Mouse (Mus musculus): ENCODE measurements around the gene Fryl. TPM values are rescaled to one million over a fixed set of nuclear protein-coding genes. Genes with fewer than 3 reads are reported as not detected.

Fryl gene
- polyA plus RNA-seq, 1 experiment, result 35.4 TPM

GRCm38 (mm10) chr5:73157502-73157901 is 98.9 kb downstream of the Fryl start:
- no peak for DNase-seq (ENCODE audit: low spot score)

- DNase-seq (ENCODE audit: low spot score), result no peak
These were observed 99.4 kb downstream of the Fryl start for GRCm38 (mm10) chr5:73157009-73157408.

- DNase-seq (ENCODE audit: low spot score), result no peak
These were observed 100.0 kb downstream of the Fryl start for GRCm38 (mm10) chr5:73156226-73156926.

GRCm38 (mm10) chr5:73153802-73154465 is 102.5 kb downstream of the Fryl start:
- DNase-seq (ENCODE audit: low spot score), result no peak

GRCm38 (mm10) chr5:73152206-73152605 is 104.2 kb downstream of the Fryl start:
- no peak for DNase-seq (ENCODE audit: low spot score)

- DNase-seq (ENCODE audit: low spot score), result no peak
These were observed 105.5 kb downstream of the Fryl start for GRCm38 (mm10) chr5:73150877-73151445.

- DNase-seq (ENCODE audit: low spot score), result no peak
These were observed 111.4 kb downstream of the Fryl start for GRCm38 (mm10) chr5:73144987-73145386.

GRCm38 (mm10) chr5:73141712-73142111 is 114.7 kb downstream of the Fryl start:
- no peak for DNase-seq (ENCODE audit: low spot score)

GRCm38 (mm10) chr5:73141161-73141560 is 115.3 kb downstream of the Fryl start:
- no peak for DNase-seq (ENCODE audit: low spot score)

- DNase-seq (ENCODE audit: low spot score), result no peak
These were observed 118.9 kb downstream of the Fryl start for GRCm38 (mm10) chr5:73137561-73137960.

- no peak for DNase-seq (ENCODE audit: low spot score)
These were observed 120.5 kb downstream of the Fryl start for GRCm38 (mm10) chr5:73135959-73136358.

GRCm38 (mm10) chr5:73135131-73135530 is 121.3 kb downstream of the Fryl start:
- DNase-seq (ENCODE audit: low spot score), result no peak

- no peak for DNase-seq (ENCODE audit: low spot score)
These were observed 122.6 kb downstream of the Fryl start for GRCm38 (mm10) chr5:73133833-73134185.

GRCm38 (mm10) chr5:73132998-73133832 is 123.2 kb downstream of the Fryl start:
- DNase-seq (ENCODE audit: low spot score), result no peak

GRCm38 (mm10) chr5:73130984-73131383 is 125.4 kb downstream of the Fryl start:
- no peak for DNase-seq (ENCODE audit: low spot score)

GRCm38 (mm10) chr5:73129871-73130270 is 126.5 kb downstream of the Fryl start:
- DNase-seq (ENCODE audit: low spot score), result no peak

- DNase-seq (ENCODE audit: low spot score), result no peak
These were observed 136.3 kb downstream of the Fryl start for GRCm38 (mm10) chr5:73119969-73120725.

- no peak for DNase-seq (ENCODE audit: low spot score)
These were observed 136.9 kb downstream of the Fryl start for GRCm38 (mm10) chr5:73119524-73119923.

- DNase-seq (ENCODE audit: low spot score), result no peak
These were observed 137.6 kb downstream of the Fryl start for GRCm38 (mm10) chr5:73118786-73119185.

- DNase-seq (ENCODE audit: low spot score), result no peak
These were observed 141.5 kb downstream of the Fryl start for GRCm38 (mm10) chr5:73114878-73115277.

GRCm38 (mm10) chr5:73112331-73112730 is 144.1 kb downstream of the Fryl start:
- no peak for DNase-seq (ENCODE audit: low spot score)

- DNase-seq (ENCODE audit: low spot score), result peak; percentile 34
These were observed 152.8 kb downstream of the Fryl start for GRCm38 (mm10) chr5:73103657-73104056.
